In the genomic region with DNA sequence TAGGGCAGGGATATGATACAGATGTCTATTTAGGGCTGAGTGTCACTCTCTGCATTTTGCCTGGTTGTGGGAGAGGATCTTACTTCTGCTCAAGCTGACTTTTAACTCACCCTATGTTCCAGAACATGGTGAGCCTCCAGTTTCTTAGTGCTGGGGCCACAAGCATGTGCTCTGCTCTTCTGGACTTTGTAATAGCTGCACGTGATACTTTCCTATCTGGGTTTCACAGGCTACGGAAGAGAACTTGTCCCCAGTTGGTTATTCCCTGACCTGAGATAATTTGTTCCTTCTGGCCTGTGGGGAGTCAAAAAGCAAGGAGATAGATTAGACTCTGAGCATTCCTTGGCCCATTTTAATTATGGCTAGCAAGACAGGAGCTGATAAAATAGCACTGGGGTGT, we compare ENCODE assay signal across 40 mouse cellular contexts. TPM values are rescaled to one million over a fixed set of nuclear protein-coding genes. Genes with fewer than 3 reads are reported as not detected.
DNase-seq lines count a peak whose midpoint lies in the region; ATAC-seq and TF ChIP-seq lines count a peak whose summit lies in the region.
"Had no signal": no experiment of that assay in that cellular context is flagged by ENCODE, and none has a peak within 500 bp of the region (broad histone marks: within the 10 kb centered on the region; RNA-seq: fewer than 3 reads in every experiment).

No protein-coding gene starts in this region.

- H3K27me3 ChIP-seq in heart, postnatal 0 days (ENCODE audit: control insufficient read depth, insufficient read depth, low read length), result no peaks in the 10 kb centered on the region
- H3K27me3 ChIP-seq in midbrain, postnatal 0 days (ENCODE audit: insufficient read depth, low read length), result no peaks in the 10 kb centered on the region
- H3K27me3 ChIP-seq: forebrain, embryonic 12.5 days; heart, embryonic 15.5 days; hindbrain, embryonic 13.5 days; liver, embryonic 13.5 days; neural tube, embryonic 12.5 days; Patski had no signal

- H3K36me3 ChIP-seq in heart, postnatal 0 days (replicated peaks; ENCODE audit: control insufficient read depth, insufficient read depth, low read length), result no peaks in the 10 kb centered on the region
- H3K36me3 ChIP-seq in midbrain, postnatal 0 days (ENCODE audit: insufficient read depth, low read length), result no peaks in the 10 kb centered on the region; the same call in 1 of the 2 replicates
- H3K36me3 ChIP-seq: forebrain, embryonic 12.5 days; heart, embryonic 10.5 days; heart, embryonic 15.5 days; hindbrain, embryonic 13.5 days; liver, embryonic 13.5 days; neural tube, embryonic 12.5 days had no signal

- no peak overlapping the region for H3K27ac ChIP-seq in heart, postnatal 0 days (ENCODE audit: low read depth)
- no peak overlapping the region for H3K27ac ChIP-seq in midbrain, postnatal 0 days (ENCODE audit: low read depth, low read length)
- H3K27ac ChIP-seq: forebrain, embryonic 12.5 days; heart, embryonic 15.5 days; hindbrain, embryonic 13.5 days; liver, embryonic 13.5 days; neural tube, embryonic 12.5 days had no signal

- H3K9me3 ChIP-seq in heart, postnatal 0 days (replicated peaks; ENCODE audit: control insufficient read depth, low read length), result no peaks in the 10 kb centered on the region
- H3K9me3 ChIP-seq in midbrain, postnatal 0 days (ENCODE audit: low read length), result no peaks in the 10 kb centered on the region
- H3K9me3 ChIP-seq: forebrain, embryonic 12.5 days; heart, embryonic 10.5 days; heart, embryonic 15.5 days; hindbrain, embryonic 13.5 days; liver, embryonic 13.5 days; neural tube, embryonic 12.5 days had no signal

- intact Hi-C loops in heart, postnatal 25 days (cut with DNase I), result no loop called here

- H3K4me2 ChIP-seq in heart, postnatal 0 days (ENCODE audit: low read depth, low read length), result no peak overlapping the region
- H3K4me2 ChIP-seq in midbrain, postnatal 0 days (ENCODE audit: low read depth, low read length, poor library complexity, severe bottlenecking), result no peak overlapping the region
- H3K4me2 ChIP-seq: forebrain, embryonic 12.5 days; heart, embryonic 15.5 days; hindbrain, embryonic 13.5 days; liver, embryonic 13.5 days; lung, embryonic 14.5 days; midbrain, embryonic 11.5 days; neural tube, embryonic 12.5 days had no signal

- 23% methylated on average over 2 of the region's 2 CpGs for WGBS in heart, postnatal 0 days
- 86% methylated on average over 2 of the region's 2 CpGs for WGBS in midbrain, postnatal 0 days

- 0 out of 2 replicates have a peak, but pooled peaks cover 8% of the 10 kb centered on the region for H3K4me1 ChIP-seq in heart, postnatal 0 days (ENCODE audit: control insufficient read depth, insufficient read depth)
- H3K4me1 ChIP-seq in midbrain, postnatal 0 days (ENCODE audit: insufficient read depth, low read length), result no peaks in the 10 kb centered on the region
- H3K4me1 ChIP-seq: liver, embryonic 13.5 days; neural tube, embryonic 12.5 days had no signal

- TF ChIP-seq EP300 in heart, postnatal 0 days (IDR thresholded peaks at IDR 0.05; ENCODE audit: low read depth), result no peak

- ATAC-seq in heart, postnatal 0 days (ENCODE audit: insufficient read depth, low read depth), result peak; percentile 27; the same call in 1 of the 2 replicates
- ATAC-seq in megakaryocyte progenitor cell, adult 5-6 weeks (replicated peaks; ENCODE audit: poor library complexity), result 0 out of 2 replicates have a peak, but pooled peaks have one; percentile 14
- ATAC-seq in midbrain, postnatal 0 days (ENCODE audit: low FRiP score), result no peak
- ATAC-seq: midbrain, embryonic 16.5 days; Patski had no signal

- TF ChIP-seq CTCF in heart, postnatal 0 days (IDR thresholded peaks at IDR 0.05; ENCODE audit: low read depth), result no peak
- TF ChIP-seq CTCF in midbrain, postnatal 0 days (IDR thresholded peaks at IDR 0.05), result no peak

- no peak overlapping the region for H3K4me3 ChIP-seq in heart, postnatal 0 days (ENCODE audit: low read depth, low read length)
- no peak overlapping the region for H3K4me3 ChIP-seq in midbrain, postnatal 0 days (ENCODE audit: low read depth, low read length)
- H3K4me3 ChIP-seq: erythroblast, embryonic 14.5 days; forebrain, embryonic 12.5 days; heart, embryonic 10.5 days; heart, embryonic 15.5 days; hindbrain, embryonic 13.5 days; liver, embryonic 13.5 days; myocyte; neural tube, embryonic 12.5 days had no signal

- DNase-seq in heart, postnatal 0 days (ENCODE audit: low spot score), result no peak
- no peak for DNase-seq in heart, postnatal 25 days (ENCODE audit: low spot score)
- peak; percentile 25 for DNase-seq in testis, postnatal 10 days (ENCODE audit: low spot score)
- DNase-seq in testis, postnatal 14 days (ENCODE audit: low spot score), result no peak
- DNase-seq in midbrain, postnatal 0 days (ENCODE audit: low spot score), result no peak
- no peak for DNase-seq in right cerebral cortex, adult 2 months (ENCODE audit: low spot score in 2 of 2)
- DNase-seq: adrenal gland, postnatal 36 days; cerebellum, adult 2 months; cerebellum, postnatal 14 days; gastrocnemius, postnatal 10 days; heart, postnatal 4 days; kidney, adult 18-20 months; kidney, postnatal 10 days; layer of hippocampus, adult 9-11 months; liver, embryonic 13.5 days; lung, embryonic 14.5 days; lung, postnatal 14 days; right cerebral cortex, adult 18-20 months; thymus, postnatal 14 days had no signal

- H3K9ac ChIP-seq in heart, postnatal 0 days (replicated peaks; ENCODE audit: low read depth, low read length), result no peak overlapping the region
- no peak overlapping the region for H3K9ac ChIP-seq in midbrain, postnatal 0 days (replicated peaks; ENCODE audit: low read length, poor library complexity, severe bottlenecking)
- H3K9ac ChIP-seq: forebrain, embryonic 12.5 days; heart, embryonic 15.5 days; hindbrain, embryonic 13.5 days; liver, embryonic 13.5 days; lung, embryonic 14.5 days; neural tube, embryonic 12.5 days had no signal

RNA-seq across cellular contexts. Expression of gene Bbs9, which starts 30.1 kb away (rescaled TPM):
- 17.2 and 18.9 TPM in 2 replicates for total RNA-seq in heart, postnatal 0 days (2014; rRNA removed; ENCODE audit: low replicate concordance)
- polyA plus RNA-seq in heart, postnatal 0 days (2015; fragmentation: Nextera tagmentation; extraction: Ambion mirVana), result 5.2 and 5.5 TPM in 2 replicates
- total RNA-seq in heart, postnatal 25 days (2021), result 10 to 100 TPM; 10.5 to 14.7 TPM
- 16.9 and 20.8 TPM in 2 replicates for total RNA-seq in megakaryocyte progenitor cell, adult 5-6 weeks (2015)
- total RNA-seq in megakaryocyte progenitor cell, adult 5-6 weeks (2017), result 18.9 and 21.3 TPM in 2 replicates
- total RNA-seq in midbrain, postnatal 0 days (2014; rRNA removed), result 38.2 and 40.0 TPM in 2 replicates
- polyA plus RNA-seq in midbrain, postnatal 0 days (2015; fragmentation: Nextera tagmentation; extraction: Ambion mirVana), result 19.7 and 22.6 TPM in 2 replicates
- polyA plus RNA-seq: erythroblast, embryonic 14.5 days had no signal

RNA-seq across cellular contexts. Expression of gene Rp9, which starts 36.0 kb away (rescaled TPM):
- total RNA-seq in heart, postnatal 0 days (2014; rRNA removed; ENCODE audit: low replicate concordance), result 41.5 and 47.1 TPM in 2 replicates
- 50.9 and 54.7 TPM in 2 replicates for polyA plus RNA-seq in heart, postnatal 0 days (2015; fragmentation: Nextera tagmentation; extraction: Ambion mirVana)
- total RNA-seq in heart, postnatal 25 days (2021), result 10 to 100 TPM; 40.5 to 43.8 TPM
- total RNA-seq in megakaryocyte progenitor cell, adult 5-6 weeks (2015), result 129 and 142 TPM in 2 replicates
- 178 and 208 TPM in 2 replicates for total RNA-seq in megakaryocyte progenitor cell, adult 5-6 weeks (2017)
- 59.4 and 60.4 TPM in 2 replicates for total RNA-seq in midbrain, postnatal 0 days (2014; rRNA removed)
- 75.8 and 81.7 TPM in 2 replicates for polyA plus RNA-seq in midbrain, postnatal 0 days (2015; fragmentation: Nextera tagmentation; extraction: Ambion mirVana)

RNA-seq across cellular contexts. Expression of gene Gm17545, which starts 51.5 kb away (rescaled TPM):
- total RNA-seq in heart, postnatal 0 days (2014; rRNA removed; ENCODE audit: low replicate concordance), result not detected in 2 replicates
- polyA plus RNA-seq in heart, postnatal 0 days (2015; fragmentation: Nextera tagmentation; extraction: Ambion mirVana), result not detected in 2 replicates
- not detected for total RNA-seq in heart, postnatal 25 days (2021)
- total RNA-seq in megakaryocyte progenitor cell, adult 5-6 weeks (2015), result not detected in 2 replicates
- total RNA-seq in megakaryocyte progenitor cell, adult 5-6 weeks (2017), result not detected in 2 replicates
- total RNA-seq in midbrain, postnatal 0 days (2014; rRNA removed), result not detected in 2 replicates
- polyA plus RNA-seq in midbrain, postnatal 0 days (2015; fragmentation: Nextera tagmentation; extraction: Ambion mirVana), result not detected in 2 replicates
- total RNA-seq: adrenal gland, postnatal 36 days; gastrocnemius, postnatal 10 days; heart, postnatal 4 days; left cerebral cortex, postnatal 10 days; MEL had no signal
- polyA plus RNA-seq: brain, embryonic 14.5 days; cerebellum, adult 2 months; cortical plate, adult 2 months; embryonic facial prominence, embryonic 14.5 days; erythroblast, embryonic 14.5 days; forebrain, embryonic 12.5 days; gonadal fat pad, adult 2 months; heart, embryonic 10.5 days; heart, embryonic 15.5 days; hindbrain, embryonic 13.5 days; limb, embryonic 11.5 days; liver, embryonic 13.5 days; lung, embryonic 14.5 days; midbrain, embryonic 11.5 days; midbrain, embryonic 16.5 days; myocyte; neural tube, embryonic 12.5 days; Patski; stomach, embryonic 14.5 days; testis, adult 2 months; urinary bladder, adult 2 months had no signal
